Mouse (Mus musculus) kidney, postnatal 0 days (tissue): ENCODE data around the gene Gm17728. TPM values are rescaled to one million over a fixed set of nuclear protein-coding genes. Genes with fewer than 3 reads are reported as not detected.
"Not testable (repeated sequence)": the region's sequence is repeated elsewhere in the genome, so short reads cannot be mapped to it uniquely, and the experiment has no call there.

Source experiments
- ATAC-seq: fragments of 200-750 bp; cut with Nextera tagmentation; replicated peaks from 2 replicates; pipeline ENCODE4 v1.8.0; 2017; ENCODE audit warnings: low read depth, moderate number of reproducible peaks, moderate TSS enrichment, moderate library complexity; ENCODE audit not compliant: low FRiP score
- DNase-seq: peaks from one replicate; pipeline ENCODE4 v3.0.0-alpha.2; 2016; ENCODE audit warnings: low spot score
- H3K27ac ChIP-seq: fragments of 300-500 bp; sonication (generic); 2 replicates; pipeline ENCODE4 v1.5.1; 2014; ENCODE audit warnings: mild to moderate bottlenecking
- H3K27me3 ChIP-seq: fragments of 300-500 bp; sonication (generic); 2 replicates; pipeline ENCODE4 v1.6.1; 2014; ENCODE audit warnings: low read length, mixed read lengths; ENCODE audit not compliant: insufficient read depth
- H3K36me3 ChIP-seq: fragments of 300-500 bp; sonication (generic); 2 replicates; pipeline ENCODE4 v1.6.1; 2014; ENCODE audit warnings: low read length, mixed read lengths; ENCODE audit not compliant: insufficient read depth
- H3K4me1 ChIP-seq: fragments of 300-500 bp; sonication (generic); replicated peaks from 2 replicates; pipeline ENCODE4 v1.6.1; 2014; ENCODE audit warnings: antibody characterized with exemption, low read length, mixed read lengths; ENCODE audit not compliant: insufficient read depth
- H3K4me2 ChIP-seq: fragments of 300-500 bp; sonication (generic); 2 replicates; pipeline ENCODE4 v1.6.1; 2014; ENCODE audit warnings: mild to moderate bottlenecking, low read length, moderate library complexity, mixed read lengths
- H3K4me3 ChIP-seq: fragments of 300-500 bp; sonication (generic); replicated peaks from 2 replicates; pipeline ENCODE4 v1.5.1; 2014; ENCODE audit warnings: low read depth, low read length
- H3K9ac ChIP-seq: fragments of 300-500 bp; sonication (generic); 2 replicates; pipeline ENCODE4 v1.6.1; 2014; ENCODE audit warnings: low read depth, low read length
- H3K9me3 ChIP-seq: fragments of 300-500 bp; sonication (generic); replicated peaks from 2 replicates; pipeline ENCODE4 v1.6.1; 2016; ENCODE audit warnings: low read length, inconsistent platforms, mixed read lengths
- CTCF ChIP-seq: IDR thresholded peaks from 2 replicates; pipeline ENCODE4 v1.5.1; 2016; ENCODE audit warnings: antibody characterized with exemption, low read depth, mild to moderate bottlenecking, moderate library complexity
- WGBS: fragments of 180-500 bp; shearing (Covaris S2); extraction: QIAGEN DNeasy Blood & Tissue Kit; methylation state at CpG from one replicate; pipeline ENCODE4 v1.1.7; 2014; 5-methylcytosine and 5-hydroxymethylcytosine counted together
- polyA plus RNA-seq: library from polyadenylated mRNA; unstranded; fragments of >200 nt; fragmentation: Nextera tagmentation; extraction: Ambion mirVana; gene quantifications from 2 replicates; pipeline ENCODE4 v1.2.1, GENCODE M21; 2015

Gene Gm17728
- not detected in 2 replicates for polyA plus RNA-seq

DNA sequence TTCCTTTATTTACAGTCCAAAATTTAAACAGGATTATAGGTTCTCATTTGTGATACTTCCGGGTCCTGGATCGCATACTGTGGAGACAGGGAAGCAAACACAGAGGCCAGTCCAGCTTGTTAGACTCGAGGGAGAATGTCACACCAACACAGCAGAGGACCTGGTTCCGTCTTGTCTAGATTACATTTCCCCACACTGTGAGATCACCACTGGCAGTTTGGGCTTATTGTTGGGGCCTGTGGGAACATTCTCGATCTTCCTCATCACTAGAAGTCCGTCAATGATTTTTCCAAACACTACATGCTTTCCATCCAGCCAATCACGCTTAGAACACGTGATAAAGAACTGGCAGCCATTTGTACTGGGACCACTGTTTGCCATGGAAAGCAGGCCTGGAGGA lies at the start of gene Gm17728:
Gene Gm17728, plus strand, starts transcription at position 301 of the 400 bp plus-strand sequence.
- not testable (repeated sequence) for H3K27ac ChIP-seq, H3K27me3 ChIP-seq, H3K4me1 ChIP-seq, H3K9me3 ChIP-seq, H3K4me3 ChIP-seq, ATAC-seq, H3K36me3 ChIP-seq, H3K9ac ChIP-seq, H3K4me2 ChIP-seq, DNase-seq
- 89% methylated on average over 6 of the region's 8 CpGs for WGBS

DNA sequence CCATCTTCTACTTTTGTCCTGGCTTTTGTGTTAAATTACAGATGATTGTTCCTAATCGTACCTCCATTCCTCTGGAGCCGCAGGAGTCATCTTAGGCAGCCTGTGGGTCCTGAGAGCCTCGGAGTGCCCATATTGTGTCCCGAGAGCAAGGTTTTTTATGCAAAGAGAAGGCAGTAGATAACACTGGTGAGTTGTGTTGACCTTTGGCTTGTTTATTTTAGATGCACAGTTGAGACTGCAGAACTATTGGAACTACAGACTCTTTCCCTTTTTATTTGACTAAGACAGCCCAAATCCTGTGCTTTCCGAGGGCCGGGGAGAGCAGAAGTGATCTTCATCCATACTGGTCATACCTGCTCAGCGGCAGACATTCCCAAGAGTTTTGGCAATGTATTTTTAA lies 24.4 kb upstream of the Gm17728 start:
- no peak overlapping the region for H3K4me2 ChIP-seq
- no peaks in the 10 kb centered on the region for H3K9me3 ChIP-seq
- no peak overlapping the region for H3K27ac ChIP-seq
- no peaks in the 10 kb centered on the region for H3K27me3 ChIP-seq
- DNase-seq, result no peak
- H3K4me1 ChIP-seq, result no peaks in the 10 kb centered on the region
- 82% methylated on average over 7 of the region's 7 CpGs for WGBS
- TF ChIP-seq CTCF, result no peak
- no peak overlapping the region for H3K9ac ChIP-seq
- no peak overlapping the region for H3K4me3 ChIP-seq
- H3K36me3 ChIP-seq, result no peaks in the 10 kb centered on the region
- ATAC-seq, result no peak

DNA sequence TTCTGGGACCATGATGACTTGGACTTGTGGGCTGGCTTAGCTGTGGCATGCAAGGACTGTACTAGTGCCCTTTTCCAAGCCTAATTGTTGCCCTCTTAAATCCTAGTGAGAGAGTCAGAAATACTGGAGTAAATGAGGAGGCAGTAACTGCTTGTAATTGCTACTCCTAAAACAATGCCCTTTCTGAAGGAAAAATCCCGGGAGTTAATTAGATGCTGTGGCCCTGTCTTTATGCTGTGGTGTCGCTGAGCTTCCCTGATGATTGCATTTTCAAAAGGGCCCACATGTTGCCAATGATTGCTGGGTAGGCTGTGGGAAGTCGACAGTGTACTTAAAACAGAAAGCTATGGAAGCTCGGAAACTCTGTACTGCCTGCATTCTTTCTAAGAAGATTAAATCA lies 23.3 kb upstream of the Gm17728 start:
- no peak overlapping the region for H3K4me2 ChIP-seq
- no peak overlapping the region for H3K9ac ChIP-seq
- H3K4me1 ChIP-seq, result no peaks in the 10 kb centered on the region
- TF ChIP-seq CTCF, result no peak
- no peak overlapping the region for H3K27ac ChIP-seq
- no peaks in the 10 kb centered on the region for H3K27me3 ChIP-seq
- DNase-seq (peak; percentile 19), ATAC-seq (no peak)
- H3K36me3 ChIP-seq, result no peaks in the 10 kb centered on the region
- H3K9me3 ChIP-seq, result no peaks in the 10 kb centered on the region
- 30% methylated on average over 4 of the region's 4 CpGs for WGBS
- no peak overlapping the region for H3K4me3 ChIP-seq

DNA sequence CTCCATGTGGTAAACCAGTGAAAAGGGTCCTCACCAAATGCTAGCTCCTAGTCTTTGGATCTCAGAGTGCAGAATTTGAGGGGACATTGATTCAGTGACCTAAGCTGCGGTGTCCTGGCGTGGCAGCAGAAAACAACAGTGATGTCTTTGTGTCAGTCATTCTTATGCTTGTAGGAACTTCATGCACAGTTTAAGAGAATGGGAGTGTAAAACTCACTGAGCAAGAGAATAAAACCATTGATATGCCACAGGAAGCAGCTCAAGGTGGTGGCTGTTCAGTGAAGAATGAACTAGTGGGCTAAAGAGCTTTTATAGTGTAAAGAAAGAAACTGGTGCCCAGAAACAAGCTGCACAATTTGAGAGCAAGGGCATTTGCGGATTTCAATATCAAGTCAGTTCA lies 17.9 kb upstream of the Gm17728 start:
- H3K9me3 ChIP-seq, result no peaks in the 10 kb centered on the region
- H3K9ac ChIP-seq, result no peak overlapping the region
- ATAC-seq (no peak), DNase-seq (no peak)
- no peak overlapping the region for H3K4me2 ChIP-seq
- H3K27me3 ChIP-seq, result no peaks in the 10 kb centered on the region
- no peak overlapping the region for H3K4me3 ChIP-seq
- H3K4me1 ChIP-seq, result no peaks in the 10 kb centered on the region
- no peak for TF ChIP-seq CTCF
- WGBS, result 92% methylated on average over 3 of the region's 3 CpGs
- H3K36me3 ChIP-seq, result no peaks in the 10 kb centered on the region
- H3K27ac ChIP-seq, result no peak overlapping the region

DNA sequence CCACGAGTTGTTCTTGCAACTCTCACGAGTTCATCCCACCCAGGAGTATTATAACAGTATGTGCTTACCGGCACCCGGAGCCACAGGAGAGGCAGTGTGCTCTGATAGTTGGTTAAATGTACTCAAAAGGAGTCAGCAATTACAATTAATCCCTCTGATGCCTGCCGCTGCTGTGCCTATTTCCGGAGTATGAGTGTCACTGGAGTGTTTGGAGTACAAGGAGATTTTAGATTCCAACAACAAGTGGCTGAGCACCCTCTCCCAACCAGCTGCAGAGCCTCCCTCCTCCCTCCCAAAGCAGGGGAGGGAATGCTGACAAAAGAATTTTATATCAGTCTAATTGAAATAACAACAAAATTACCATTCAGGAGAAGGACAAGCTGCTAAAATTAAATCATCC lies 14.2 kb upstream of the Gm17728 start:
- DNase-seq, result peak; percentile 5
- H3K4me1 ChIP-seq, result no peaks in the 10 kb centered on the region
- no peak overlapping the region for H3K27ac ChIP-seq
- no peak for TF ChIP-seq CTCF
- no peak overlapping the region for H3K9ac ChIP-seq
- H3K4me3 ChIP-seq, result no peak overlapping the region
- H3K4me2 ChIP-seq, result no peak overlapping the region
- no peak for ATAC-seq
- H3K9me3 ChIP-seq, result no peaks in the 10 kb centered on the region
- WGBS, result 61% methylated on average over 6 of the region's 6 CpGs
- no peaks in the 10 kb centered on the region for H3K27me3 ChIP-seq
- H3K36me3 ChIP-seq, result no peaks in the 10 kb centered on the region

DNA sequence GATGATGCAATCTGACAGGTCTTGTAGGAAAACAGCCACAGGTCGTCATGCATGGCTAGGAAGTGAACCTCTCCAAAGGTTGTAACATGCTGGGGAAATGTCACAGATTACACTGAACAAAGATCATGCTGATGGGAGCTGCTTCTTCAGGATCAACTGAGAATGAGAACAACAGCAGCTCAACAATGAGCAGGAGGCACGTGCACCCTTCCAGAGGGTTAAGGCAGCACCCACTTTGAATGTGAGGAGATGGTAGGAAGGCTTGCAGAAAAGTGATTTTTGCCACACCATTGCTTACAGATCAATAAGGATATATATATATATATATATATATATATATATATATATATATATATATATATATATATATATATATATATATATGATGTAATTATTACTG lies 2.8 kb upstream of the Gm17728 start:
- ATAC-seq, result no peak
- 85% methylated on average over 2 of the region's 2 CpGs for WGBS

DNA sequence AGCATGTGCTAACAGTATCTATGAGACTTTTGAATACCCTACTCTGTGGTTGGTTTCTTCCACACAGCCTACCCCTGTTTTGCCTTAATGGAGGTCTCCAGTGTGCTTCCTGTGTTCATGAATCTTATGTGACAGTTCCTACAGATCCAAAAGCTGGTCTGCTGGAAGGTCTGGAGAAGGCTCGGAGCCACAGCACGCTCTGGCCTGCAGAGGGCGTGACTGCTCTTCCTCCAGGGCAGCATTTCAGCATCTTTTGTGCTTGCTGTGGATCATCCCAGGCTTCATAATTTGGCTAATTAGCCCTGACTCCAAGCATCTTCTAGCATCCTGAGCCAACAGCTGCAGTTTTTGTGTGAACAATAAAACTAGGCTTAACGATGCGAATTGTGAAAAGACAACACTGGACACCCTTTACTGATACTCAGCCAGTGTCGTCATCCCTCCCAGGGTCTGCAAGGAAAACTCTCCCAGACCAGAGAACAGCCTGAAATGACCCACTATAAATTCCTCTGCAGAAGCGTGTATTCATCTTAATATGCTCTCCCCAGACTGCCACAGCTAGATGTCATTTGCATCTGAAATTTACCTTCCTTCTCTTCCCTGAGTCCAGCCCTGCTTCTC lies 6.6 kb downstream of the Gm17728 start:
- no peak overlapping the region for H3K4me3 ChIP-seq
- H3K9me3 ChIP-seq, result no peaks in the 10 kb centered on the region
- no peaks in the 10 kb centered on the region for H3K27me3 ChIP-seq
- H3K9ac ChIP-seq, result no peak overlapping the region
- no peak overlapping the region for H3K4me2 ChIP-seq
- ATAC-seq, result no peak
- H3K27ac ChIP-seq, result no peak overlapping the region
- no peaks in the 10 kb centered on the region for H3K36me3 ChIP-seq
- H3K4me1 ChIP-seq, result no peaks in the 10 kb centered on the region
- DNase-seq, result peak; percentile 80
- TF ChIP-seq CTCF, result peak; percentile 62
- WGBS, result 33% methylated on average over 7 of the region's 7 CpGs

More for the DNA sequence above, 2.8 kb upstream of the Gm17728 start:
- no peak for DNase-seq
- Histone ChIP-seq H3K4me2 (no peak overlapping the region), H3K27me3 (no peaks in the 10 kb centered on the region), H3K27ac (no peak overlapping the region), H3K9ac (no peak overlapping the region), H3K36me3 (no peaks in the 10 kb centered on the region), H3K4me3 (no peak overlapping the region), H3K9me3 (no peaks in the 10 kb centered on the region), H3K4me1 (no peaks in the 10 kb centered on the region)
- TF ChIP-seq CTCF, result no peak
